Mouse (Mus musculus) c-Kit-positive CD71-positive TER-119-positive erythroid progenitor cells, embryonic 14.5 days (primary cell): ENCODE results near the gene Tenm4.

Source experiments
- DNase-seq: peaks from one replicate; pipeline ENCODE4 v3.0.0-alpha.2; 2013; ENCODE audit warnings: low spot score

Gene Tenm4

GRCm38 (mm10) chr7:96701097-96701845, 530.2 kb downstream of the Tenm4 start:
- DNase-seq: peak; percentile 33

DNA sequence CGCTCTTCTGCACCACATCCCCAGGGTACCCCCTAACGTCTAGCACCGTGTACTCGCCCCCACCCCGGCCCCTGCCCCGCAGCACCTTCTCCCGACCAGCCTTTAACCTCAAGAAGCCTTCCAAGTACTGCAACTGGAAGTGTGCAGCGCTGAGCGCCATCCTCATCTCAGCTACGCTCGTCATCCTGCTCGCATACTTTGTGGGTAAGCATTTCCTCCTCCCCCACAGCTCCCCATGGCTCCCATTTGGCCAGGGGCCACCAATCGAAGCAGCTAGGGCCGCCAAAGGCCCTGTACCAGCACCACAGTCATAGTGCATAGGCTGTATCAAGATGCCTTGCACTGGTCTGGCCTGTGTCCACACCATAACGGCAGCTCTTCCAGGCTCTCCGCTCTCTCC, 532.9 kb downstream of the Tenm4 start:
- DNase-seq: no peak

DNA sequence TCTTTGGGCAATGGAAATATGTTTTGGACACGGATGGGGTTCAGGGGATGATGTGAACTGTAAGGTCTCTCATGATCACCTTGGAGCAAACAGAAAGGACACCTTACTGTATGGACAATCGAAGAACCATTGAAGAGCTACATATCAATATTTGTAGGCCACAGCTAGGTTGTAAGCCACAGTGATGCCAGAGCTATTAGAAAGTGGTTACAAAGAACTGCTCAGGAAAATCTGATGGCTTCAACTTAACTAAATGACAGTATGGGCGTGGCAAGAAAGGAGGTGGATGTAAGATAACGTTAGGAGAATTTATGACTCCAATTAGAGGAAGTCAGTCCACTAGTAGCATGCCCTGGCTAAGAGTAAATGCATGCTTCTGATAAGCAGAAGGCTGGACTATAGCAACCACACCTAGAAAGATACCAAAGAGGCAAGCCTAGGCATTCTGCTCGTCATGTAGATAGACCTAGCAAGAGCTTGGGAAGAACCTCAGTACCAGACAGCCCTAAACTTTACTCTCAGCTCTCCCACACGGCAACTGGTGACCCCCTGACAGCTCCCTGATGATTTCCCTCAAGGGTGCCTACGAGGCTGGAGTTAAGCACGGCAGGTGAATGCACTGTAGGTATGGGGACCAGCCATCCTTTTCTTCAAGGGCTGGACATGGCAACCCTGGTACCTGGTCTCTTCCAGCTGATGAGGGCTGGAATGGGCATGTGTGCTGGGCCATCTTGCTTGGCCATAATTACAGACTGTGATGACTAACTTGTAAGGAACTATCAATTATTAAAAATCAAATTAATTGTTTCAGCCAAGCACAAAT, 534.5 kb downstream of the Tenm4 start:
- peak; percentile 66 for DNase-seq

GRCm38 (mm10) chr7:96706531-96706930, 535.5 kb downstream of the Tenm4 start:
- no peak for DNase-seq

- DNase-seq: no peak
Observed at GRCm38 (mm10) chr7:96707112-96707511, 536.1 kb downstream of the Tenm4 start.

- no peak for DNase-seq
Observed at GRCm38 (mm10) chr7:96708071-96708470, 537.0 kb downstream of the Tenm4 start.

- no peak for DNase-seq
Observed at GRCm38 (mm10) chr7:96708561-96708960, 537.5 kb downstream of the Tenm4 start.

GRCm38 (mm10) chr7:96708968-96709367, 537.9 kb downstream of the Tenm4 start:
- no peak for DNase-seq

GRCm38 (mm10) chr7:96709891-96710290, 538.8 kb downstream of the Tenm4 start:
- DNase-seq: no peak

DNA sequence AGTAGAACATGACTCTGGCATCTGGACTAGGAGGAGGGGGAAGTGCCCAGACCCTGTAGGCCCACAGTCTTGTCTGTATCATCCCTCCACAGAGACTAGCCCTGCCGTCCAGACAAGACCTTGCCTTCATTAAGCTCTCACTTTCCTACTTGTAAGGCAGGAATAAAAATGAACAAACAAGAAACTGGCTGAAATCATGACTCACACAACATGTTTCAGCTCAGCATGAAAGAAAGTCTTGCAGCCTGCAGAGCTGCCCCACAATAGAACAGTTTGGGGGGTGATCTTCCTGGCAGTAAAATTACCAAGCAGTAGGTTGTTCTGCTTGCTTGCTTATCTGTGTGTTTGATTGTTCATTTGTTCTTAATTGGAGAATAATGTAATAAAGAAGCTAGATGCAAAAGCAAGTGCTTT, 539.6 kb downstream of the Tenm4 start:
- no peak for DNase-seq

DNA sequence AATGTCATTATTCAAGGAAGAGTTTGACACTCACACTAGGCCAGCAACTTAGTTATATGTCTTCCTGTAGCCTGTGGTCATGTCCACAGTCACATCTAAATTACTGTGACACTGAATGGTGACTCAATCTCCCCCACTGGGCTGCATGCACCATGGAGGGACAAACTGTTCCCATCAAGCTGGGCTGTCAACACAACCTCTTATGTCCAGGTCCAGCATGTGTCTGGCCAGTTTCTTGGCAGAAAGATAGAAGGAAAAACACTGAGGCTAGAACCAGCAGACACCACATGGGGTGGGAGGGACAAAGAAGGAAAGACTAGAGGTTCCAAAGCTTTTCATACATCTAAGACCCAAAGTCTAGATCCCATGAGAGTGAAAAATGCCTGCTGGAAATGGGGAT, 541.8 kb downstream of the Tenm4 start:
- DNase-seq: no peak

DNA sequence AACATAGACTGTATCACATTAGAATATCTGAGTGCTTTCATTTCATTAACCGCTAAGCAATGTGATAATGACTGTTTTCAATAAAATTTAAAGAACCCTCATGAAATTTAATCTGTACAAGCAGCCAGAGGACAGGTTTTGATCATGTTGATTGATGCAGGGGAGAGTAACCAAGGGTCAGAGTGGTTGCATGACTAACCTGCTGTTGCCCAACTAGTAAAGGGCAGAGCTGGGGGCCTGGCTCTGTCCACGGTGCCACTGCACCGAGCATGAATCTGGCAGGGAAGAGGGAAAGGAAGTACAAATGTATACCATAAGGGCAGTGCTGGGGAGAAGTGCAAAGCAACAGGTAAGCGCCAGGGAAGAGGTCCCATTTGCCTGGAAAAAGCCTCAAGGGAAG, 545.9 kb downstream of the Tenm4 start:
- DNase-seq: no peak

DNA sequence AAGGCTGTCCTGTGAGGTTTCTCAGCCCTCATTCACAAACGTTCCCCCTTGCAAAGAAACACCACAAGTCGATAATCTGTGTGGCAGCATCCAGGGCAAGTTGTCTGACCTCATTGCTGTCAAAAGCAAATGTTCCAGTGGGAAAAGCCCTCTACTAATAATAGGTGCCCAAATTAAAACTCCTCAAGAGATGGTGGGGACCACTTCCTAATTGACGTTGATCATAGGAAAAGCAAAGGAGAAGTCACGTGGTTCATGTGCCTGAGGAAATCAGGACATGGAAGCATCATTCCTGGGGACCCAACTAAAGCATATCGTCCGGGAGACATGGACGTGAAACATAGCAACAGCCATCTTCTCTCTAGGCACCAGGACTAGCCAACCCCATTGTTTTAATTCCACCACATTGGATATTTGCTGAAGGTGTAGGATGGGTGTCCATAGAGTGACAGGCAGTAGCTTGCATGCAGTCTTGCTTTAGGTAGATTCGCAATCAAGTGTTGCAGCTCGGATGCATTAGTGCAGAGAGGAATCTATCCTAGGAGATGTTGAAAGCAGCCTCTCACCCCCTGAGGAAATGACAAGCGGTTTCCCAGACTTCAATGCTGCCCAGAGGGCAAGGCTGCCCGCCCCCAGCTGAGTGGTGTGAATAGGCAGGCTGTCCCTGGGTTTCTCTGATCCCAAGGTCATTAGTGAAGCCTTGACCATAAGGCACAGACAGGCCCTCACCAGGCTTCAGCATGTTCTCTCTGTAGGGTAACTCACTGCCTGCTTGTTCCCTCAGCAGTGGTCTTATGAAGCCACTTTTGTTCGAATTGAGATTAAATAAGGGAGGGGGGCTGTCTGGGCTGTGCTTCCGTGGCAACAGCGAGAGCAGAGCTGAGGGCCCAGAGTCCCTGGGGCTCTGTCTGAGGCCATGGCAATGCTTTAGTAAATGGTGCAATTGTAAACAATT, 547.4 kb downstream of the Tenm4 start:
- no peak for DNase-seq

DNA sequence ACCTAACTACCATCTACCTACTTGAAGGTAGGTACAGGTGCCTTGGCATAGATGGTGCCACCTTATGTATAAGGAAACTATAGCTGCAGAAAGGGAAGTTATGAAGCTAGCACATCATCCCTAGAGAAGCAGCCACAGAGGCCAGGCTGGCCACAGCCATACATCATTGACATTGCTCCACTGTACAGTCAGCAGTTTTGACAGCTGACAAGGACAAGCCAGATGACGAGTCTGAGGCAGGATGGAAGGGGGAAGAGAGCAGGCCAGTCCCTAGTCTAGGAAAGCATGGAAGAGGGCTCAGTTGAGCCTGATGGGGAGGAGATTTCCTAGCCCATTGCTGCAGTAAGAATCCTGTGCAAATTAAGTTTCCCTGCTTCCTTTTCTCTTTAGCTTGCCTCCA, 548.9 kb downstream of the Tenm4 start:
- DNase-seq: no peak

GRCm38 (mm10) chr7:96720465-96720864, 549.4 kb downstream of the Tenm4 start:
- DNase-seq: no peak

- DNase-seq: no peak
Observed at GRCm38 (mm10) chr7:96722796-96723195, 551.8 kb downstream of the Tenm4 start.

GRCm38 (mm10) chr7:96725603-96726002, 554.6 kb downstream of the Tenm4 start:
- DNase-seq: no peak

GRCm38 (mm10) chr7:96730360-96730759, 559.3 kb downstream of the Tenm4 start:
- no peak for DNase-seq

DNA sequence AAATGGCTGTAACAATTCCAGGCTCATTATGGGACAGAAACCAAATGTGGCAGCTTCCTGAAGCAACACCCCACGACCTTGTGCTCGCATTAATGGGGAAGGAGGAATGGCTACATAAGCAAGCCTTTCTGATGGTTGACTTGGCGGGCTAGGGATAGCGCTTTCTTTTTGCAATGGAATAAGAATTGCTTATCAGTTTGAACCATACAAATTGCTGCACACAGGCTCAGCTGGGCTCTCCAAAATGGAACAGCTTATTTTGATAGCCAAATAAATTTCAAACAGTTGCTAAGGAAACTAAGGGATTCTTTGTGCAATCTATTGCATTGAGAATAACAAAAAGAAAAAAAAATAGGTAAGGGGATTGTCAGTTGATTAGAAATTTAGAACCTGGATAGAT, 560.9 kb downstream of the Tenm4 start:
- DNase-seq: no peak

GRCm38 (mm10) chr7:96734315-96735058, 563.4 kb downstream of the Tenm4 start:
- no peak for DNase-seq

DNA sequence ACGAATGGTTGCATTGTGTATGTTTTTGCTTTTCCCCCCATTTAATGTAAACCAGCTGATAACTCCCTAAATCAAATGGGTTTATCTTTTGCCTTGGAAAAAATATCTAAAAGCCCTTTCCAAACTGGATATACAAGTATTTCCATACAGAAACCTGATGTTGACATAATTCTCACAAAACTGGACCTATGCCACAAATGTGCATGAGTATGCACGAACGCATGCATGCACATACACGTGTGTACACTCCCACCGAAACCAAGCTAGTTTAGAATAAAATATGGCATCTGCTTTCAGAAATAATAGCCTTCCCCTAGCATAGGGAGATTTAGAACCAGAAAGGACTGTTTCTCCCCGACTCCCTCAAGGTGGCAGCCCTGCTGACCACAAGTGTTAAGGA, 569.6 kb downstream of the Tenm4 start:
- DNase-seq: no peak

DNA sequence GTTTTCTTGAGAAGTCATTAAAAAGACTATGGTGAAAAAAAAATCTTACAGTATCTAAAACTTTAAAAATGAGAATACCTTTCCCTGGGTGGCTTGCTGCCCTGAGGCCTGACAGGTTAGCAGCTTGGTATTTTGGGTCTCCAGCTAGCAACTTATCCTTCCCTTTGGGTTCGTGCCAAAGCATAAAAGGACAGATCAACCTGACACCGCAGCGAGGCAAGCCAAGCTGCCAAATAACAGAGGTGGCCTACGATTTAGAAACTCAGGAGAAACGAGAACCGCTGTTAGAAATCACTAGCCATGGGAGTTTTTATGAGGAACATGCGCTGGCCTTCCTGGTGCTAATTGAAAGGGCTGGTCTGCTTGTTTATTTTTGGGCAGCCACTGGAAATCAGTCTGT, 571.2 kb downstream of the Tenm4 start:
- no peak for DNase-seq
